In the genomic region with DNA sequence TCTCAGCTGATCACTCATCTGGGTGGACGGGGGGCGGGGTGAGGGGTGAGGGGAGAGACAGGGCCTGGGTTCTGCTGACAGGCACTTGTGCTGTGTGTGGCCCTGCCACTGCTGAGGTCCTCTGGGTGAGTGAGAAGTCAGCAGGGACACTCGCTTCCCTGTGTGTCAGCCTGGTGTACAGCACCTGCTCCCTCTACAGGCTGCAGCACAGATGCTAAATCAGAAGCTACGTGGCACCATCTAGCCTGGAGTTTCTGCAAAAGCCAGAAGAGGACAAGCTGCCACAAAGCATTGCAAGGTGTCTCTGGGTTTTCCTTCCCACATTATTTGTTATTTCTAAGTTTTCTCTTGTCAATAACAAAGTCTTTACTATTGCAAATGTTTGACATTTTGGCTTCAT, we compare ENCODE assay signal across 16 mouse cellular contexts.
A peak's percentile ranks its signal among the peaks of the same experiment; 100 is the strongest.
DNase-seq lines count a peak whose midpoint lies in the region; ATAC-seq lines count a peak whose summit lies in the region.
"Had no signal": no experiment of that assay in that cellular context is flagged by ENCODE, and none has a peak within 500 bp of the region (broad histone marks: within the 10 kb centered on the region; RNA-seq: fewer than 3 reads in every experiment).

No protein-coding gene starts in this region.

- H3K4me3 ChIP-seq in embryonic facial prominence, embryonic 14.5 days (ENCODE audit: low read depth, low read length), result no peak overlapping the region
- no peak overlapping the region for H3K4me3 ChIP-seq in embryonic facial prominence, embryonic 10.5 days
- no peak overlapping the region for H3K4me3 ChIP-seq in liver, embryonic 12.5 days
- H3K4me3 ChIP-seq: heart, embryonic 13.5 days; hindbrain, embryonic 15.5 days; limb, embryonic 13.5 days had no signal

- H3K27me3 ChIP-seq in embryonic facial prominence, embryonic 14.5 days (replicated peaks; ENCODE audit: control insufficient read depth, insufficient read depth, low read length), result no peaks in the 10 kb centered on the region
- no peaks in the 10 kb centered on the region for H3K27me3 ChIP-seq in embryonic facial prominence, embryonic 10.5 days (replicated peaks; ENCODE audit: low read depth, poor library complexity, severe bottlenecking)
- no peaks in the 10 kb centered on the region for H3K27me3 ChIP-seq in liver, embryonic 12.5 days (replicated peaks)
- H3K27me3 ChIP-seq: heart, embryonic 13.5 days; hindbrain, embryonic 15.5 days; limb, embryonic 13.5 days had no signal

- H3K36me3 ChIP-seq in embryonic facial prominence, embryonic 14.5 days (ENCODE audit: control insufficient read depth, insufficient read depth, low read length), result no peaks in the 10 kb centered on the region
- no peaks in the 10 kb centered on the region for H3K36me3 ChIP-seq in embryonic facial prominence, embryonic 10.5 days (replicated peaks)
- H3K36me3 ChIP-seq in liver, embryonic 12.5 days, result no peaks in the 10 kb centered on the region
- H3K36me3 ChIP-seq: heart, embryonic 13.5 days; hindbrain, embryonic 15.5 days; limb, embryonic 13.5 days had no signal

- peak; percentile 7 for DNase-seq in embryonic facial prominence, embryonic 14.5 days (ENCODE audit: low spot score)
- DNase-seq in embryonic facial prominence, embryonic 10.5 days (ENCODE audit: low spot score), result no peak
- DNase-seq in layer of hippocampus, adult 18-20 months (ENCODE audit: low spot score in 2 of 2), result peak; percentile 21 to 34
- DNase-seq in layer of hippocampus, adult 9-10 months (ENCODE audit: low spot score), result no peak
- DNase-seq in thymus, postnatal 4 days, result peak; percentile 11
- DNase-seq in thymus, postnatal 25 days, result no peak
- peak; percentile 16 for DNase-seq in telencephalon, adult 2 months (ENCODE audit: low read depth, low spot score)
- DNase-seq: cerebellum, postnatal 36 days; gastrocnemius, postnatal 10 days; lung, postnatal 14 days had no signal

- no peak overlapping the region for H3K4me2 ChIP-seq in embryonic facial prominence, embryonic 14.5 days (ENCODE audit: low read depth, low read length)
- H3K4me2 ChIP-seq in liver, embryonic 12.5 days, result no peak overlapping the region
- H3K4me2 ChIP-seq: heart, embryonic 13.5 days; hindbrain, embryonic 15.5 days; limb, embryonic 13.5 days had no signal

- 54% methylated on average over 4 of the region's 4 CpGs for WGBS in embryonic facial prominence, embryonic 14.5 days
- 52% methylated on average over 4 of the region's 4 CpGs for WGBS in embryonic facial prominence, embryonic 10.5 days
- WGBS in liver, embryonic 12.5 days (ENCODE audit: insufficient replicate concordance), result 33% methylated on average over 4 of the region's 4 CpGs

- no peaks in the 10 kb centered on the region for H3K9me3 ChIP-seq in embryonic facial prominence, embryonic 14.5 days (ENCODE audit: control insufficient read depth, low read length)
- H3K9me3 ChIP-seq in embryonic facial prominence, embryonic 10.5 days, result no peaks in the 10 kb centered on the region
- no peaks in the 10 kb centered on the region; the same call in 1 of the 2 replicates for H3K9me3 ChIP-seq in liver, embryonic 12.5 days (replicated peaks)
- H3K9me3 ChIP-seq: heart, embryonic 13.5 days; hindbrain, embryonic 15.5 days; limb, embryonic 13.5 days had no signal

- H3K9ac ChIP-seq in embryonic facial prominence, embryonic 14.5 days (ENCODE audit: low read depth, low read length), result no peak overlapping the region
- H3K9ac ChIP-seq in liver, embryonic 12.5 days, result no peak overlapping the region
- H3K9ac ChIP-seq: heart, embryonic 13.5 days; hindbrain, embryonic 15.5 days; limb, embryonic 13.5 days had no signal

- no peak for ATAC-seq in embryonic facial prominence, embryonic 14.5 days (ENCODE audit: low read depth)
- no peak for ATAC-seq in liver, embryonic 12.5 days
- ATAC-seq: activated CD4-positive, CD25-positive, alpha-beta regulatory T cell, adult 4 months; midbrain, embryonic 16.5 days had no signal

- H3K4me1 ChIP-seq in embryonic facial prominence, embryonic 14.5 days (ENCODE audit: control insufficient read depth, insufficient read depth, low read length), result no peaks in the 10 kb centered on the region
- no peaks in the 10 kb centered on the region for H3K4me1 ChIP-seq in embryonic facial prominence, embryonic 10.5 days
- no peaks in the 10 kb centered on the region for H3K4me1 ChIP-seq in liver, embryonic 12.5 days
- H3K4me1 ChIP-seq: heart, embryonic 13.5 days; hindbrain, embryonic 15.5 days; limb, embryonic 13.5 days had no signal

- no peak overlapping the region for H3K27ac ChIP-seq in embryonic facial prominence, embryonic 14.5 days (replicated peaks; ENCODE audit: low read depth, low read length)
- H3K27ac ChIP-seq in embryonic facial prominence, embryonic 10.5 days (replicated peaks), result no peak overlapping the region
- H3K27ac ChIP-seq in liver, embryonic 12.5 days, result no peak overlapping the region
- H3K27ac ChIP-seq: heart, embryonic 13.5 days; hindbrain, embryonic 15.5 days; limb, embryonic 13.5 days had no signal

Comparison
In these comparisons a context has a peak if more than half of its experiments do, and no peak if none do; other contexts are left out.
1. DNase-seq: peak in embryonic facial prominence, embryonic 14.5 days (single experiment), layer of hippocampus, adult 18-20 months (2 of 2), thymus, postnatal 4 days (single experiment) and telencephalon, adult 2 months (single experiment); none in embryonic facial prominence, embryonic 10.5 days (single experiment), layer of hippocampus, adult 9-10 months (single experiment) and thymus, postnatal 25 days (single experiment).